Mouse (Mus musculus) hindbrain, embryonic 14.5 days (tissue): Measurements from ENCODE around the gene Unc50. TPM values are rescaled to one million over a fixed set of nuclear protein-coding genes. Genes with fewer than 3 reads are reported as not detected.

Source experiments
- ATAC-seq: fragments of 200-750 bp; cut with Nextera tagmentation; 2 replicates; pipeline ENCODE4 v1.8.0; 2017; ENCODE audit warnings: moderate number of reproducible peaks, mild to moderate bottlenecking, moderate TSS enrichment, moderate library complexity; ENCODE audit not compliant: low FRiP score
- DNase-seq: peaks from one replicate; pipeline ENCODE4 v3.0.0-alpha.2; 2015; ENCODE audit warnings: low spot score
- H3K27ac ChIP-seq: fragments of 300-500 bp; sonication (generic); 2 replicates; pipeline ENCODE4 v1.5.1; 2014; ENCODE audit warnings: mild to moderate bottlenecking, moderate library complexity
- H3K27me3 ChIP-seq: fragments of 300-500 bp; sonication (generic); 2 replicates; pipeline ENCODE4 v1.6.1; 2014; ENCODE audit warnings: mild to moderate bottlenecking, low read length, mixed read lengths; ENCODE audit not compliant: control insufficient read depth, insufficient read depth
- H3K36me3 ChIP-seq: fragments of 300-500 bp; sonication (generic); replicated peaks from 2 replicates; pipeline ENCODE4 v1.6.1; 2014; ENCODE audit not compliant: control insufficient read depth, insufficient read depth
- H3K4me1 ChIP-seq: fragments of 300-500 bp; sonication (generic); replicated peaks from 2 replicates; pipeline ENCODE4 v1.6.1; 2014; ENCODE audit warnings: antibody characterized with exemption, low read length, mixed read lengths; ENCODE audit not compliant: control insufficient read depth, insufficient read depth
- H3K4me2 ChIP-seq: fragments of 300-500 bp; sonication (generic); replicated peaks from 2 replicates; pipeline ENCODE4 v1.6.1; 2014; ENCODE audit warnings: mild to moderate bottlenecking, moderate library complexity
- H3K4me3 ChIP-seq: fragments of 300-500 bp; sonication (generic); replicated peaks from 2 replicates; pipeline ENCODE4 v1.5.1; 2014; ENCODE audit warnings: mild to moderate bottlenecking, low read length
- H3K9ac ChIP-seq: fragments of 300-500 bp; sonication (generic); 2 replicates; pipeline ENCODE4 v1.6.1; 2014
- H3K9me3 ChIP-seq: fragments of 300-500 bp; sonication (generic); 2 replicates; pipeline ENCODE4 v1.6.1; 2016; ENCODE audit warnings: low read length; ENCODE audit not compliant: control insufficient read depth
- WGBS: fragments of 180-500 bp; shearing (Covaris S2); extraction: QIAGEN DNeasy Blood & Tissue Kit; methylation state at CpG from one replicate; pipeline ENCODE4 v1.1.7; 2014; 5-methylcytosine and 5-hydroxymethylcytosine counted together
- polyA plus RNA-seq: library from polyadenylated mRNA; unstranded; fragments of >200 nt; fragmentation: Nextera tagmentation; extraction: Ambion mirVana; gene quantifications from 2 replicates; pipeline ENCODE4 v1.2.1, GENCODE M21; 2014

Unc50 gene
- polyA plus RNA-seq, 1 experiment from 2014 or later, result 126 TPM

DNA sequence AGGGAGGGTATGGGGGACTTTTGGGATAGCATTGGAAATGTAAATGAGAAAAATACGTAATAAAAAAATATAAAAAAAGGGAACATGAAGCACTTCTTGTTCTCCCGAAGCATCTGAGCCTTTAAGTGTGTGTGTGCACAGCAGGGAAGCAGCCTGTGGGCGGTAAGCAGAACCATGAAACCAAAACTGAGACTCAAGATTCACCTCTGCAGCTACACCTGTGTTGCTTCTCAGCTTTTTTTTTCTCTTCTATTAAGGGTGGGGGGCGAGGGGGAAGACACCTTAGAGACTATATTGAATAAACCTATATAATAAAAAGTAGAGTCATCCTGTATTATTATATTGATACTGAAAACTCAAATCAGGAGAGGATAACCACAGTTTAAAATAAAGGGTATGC, 37.9 kb downstream of the Unc50 start:
- Histone ChIP-seq H3K9me3 (no peaks in the 10 kb centered on the region), H3K36me3 (no peaks in the 10 kb centered on the region), H3K4me3 (no peak overlapping the region), H3K27ac (no peak overlapping the region), H3K9ac (no peak overlapping the region), H3K4me1 (no peaks in the 10 kb centered on the region), H3K4me2 (no peak overlapping the region), H3K27me3 (no peaks in the 10 kb centered on the region)
- DNase-seq (no peak), ATAC-seq (no peak)
- 80% methylated on average over 4 of the region's 4 CpGs for WGBS

DNA sequence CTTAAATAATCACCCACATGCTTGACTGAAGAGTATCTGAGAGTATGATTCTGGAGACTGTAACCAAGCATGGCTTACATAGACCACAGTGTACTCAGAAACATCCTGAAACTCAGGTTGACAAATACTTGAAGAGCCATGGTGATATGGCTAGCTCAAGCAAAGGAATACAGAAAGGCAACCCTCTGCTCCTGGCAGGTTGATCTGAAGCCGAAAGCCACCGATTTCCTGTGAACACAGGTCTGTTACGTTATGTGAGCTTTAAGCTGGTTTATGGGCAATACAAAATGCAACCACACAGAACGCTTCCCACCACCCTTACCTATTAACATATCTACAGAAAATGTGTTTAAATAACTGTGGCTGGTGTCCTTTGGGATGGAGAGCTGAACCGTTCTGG, 39.1 kb downstream of the Unc50 start:
- WGBS, result 94% methylated on average over 5 of the region's 5 CpGs
- H3K36me3 ChIP-seq, result no peaks in the 10 kb centered on the region
- H3K27me3 ChIP-seq, result no peaks in the 10 kb centered on the region
- ATAC-seq (no peak), DNase-seq (no peak)
- no peaks in the 10 kb centered on the region for H3K9me3 ChIP-seq
- H3K4me1 ChIP-seq, result no peaks in the 10 kb centered on the region
- H3K27ac ChIP-seq, result no peak overlapping the region
- no peak overlapping the region for H3K4me3 ChIP-seq
- no peak overlapping the region for H3K9ac ChIP-seq
- H3K4me2 ChIP-seq, result no peak overlapping the region

DNA sequence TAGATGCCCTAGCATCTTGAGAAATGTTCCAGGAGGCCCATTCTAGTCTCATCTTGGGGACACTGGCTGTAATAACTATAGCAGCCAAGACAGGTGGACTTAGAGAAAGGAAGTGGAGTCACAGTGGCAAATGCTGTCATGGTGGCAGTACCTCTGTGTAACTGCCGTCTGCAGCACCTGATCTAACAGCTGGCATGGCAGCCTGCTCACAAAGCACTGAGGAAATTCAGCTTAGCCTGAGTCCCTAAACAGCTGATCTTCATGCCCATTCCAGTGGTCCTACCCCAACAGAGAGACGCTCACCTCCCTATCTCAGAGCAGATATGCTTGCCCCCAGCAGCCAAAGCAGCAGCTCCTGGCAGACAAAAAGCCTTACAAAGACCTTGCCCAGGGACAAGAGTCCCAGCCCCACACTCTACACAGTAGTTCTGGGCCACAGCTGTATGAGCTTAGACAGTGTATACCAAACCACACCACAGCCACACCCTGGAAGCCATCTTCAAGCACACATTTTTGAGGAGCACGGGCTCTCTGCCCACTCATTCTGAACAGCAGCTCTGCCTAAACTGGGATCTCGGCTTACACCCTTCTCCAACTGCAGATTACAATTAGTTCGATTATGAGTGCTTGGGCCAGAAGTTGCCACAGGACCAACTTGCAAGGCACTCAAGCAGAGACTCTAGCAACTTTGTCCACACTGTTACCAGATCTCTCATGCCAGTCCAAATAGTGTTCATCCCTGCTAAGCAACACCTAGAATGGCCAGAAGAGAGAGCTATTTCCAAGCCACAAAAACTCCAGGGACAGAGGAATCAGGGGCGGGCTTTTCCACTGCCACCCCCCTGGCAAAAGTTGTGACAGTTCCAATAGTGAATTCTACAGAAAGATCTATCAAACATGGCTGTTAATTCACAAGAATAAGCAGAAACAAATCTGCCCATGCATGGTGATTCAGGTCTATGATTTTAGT, 41.5 kb downstream of the Unc50 start:
- no peak for DNase-seq
- no peak overlapping the region for H3K27ac ChIP-seq

DNA sequence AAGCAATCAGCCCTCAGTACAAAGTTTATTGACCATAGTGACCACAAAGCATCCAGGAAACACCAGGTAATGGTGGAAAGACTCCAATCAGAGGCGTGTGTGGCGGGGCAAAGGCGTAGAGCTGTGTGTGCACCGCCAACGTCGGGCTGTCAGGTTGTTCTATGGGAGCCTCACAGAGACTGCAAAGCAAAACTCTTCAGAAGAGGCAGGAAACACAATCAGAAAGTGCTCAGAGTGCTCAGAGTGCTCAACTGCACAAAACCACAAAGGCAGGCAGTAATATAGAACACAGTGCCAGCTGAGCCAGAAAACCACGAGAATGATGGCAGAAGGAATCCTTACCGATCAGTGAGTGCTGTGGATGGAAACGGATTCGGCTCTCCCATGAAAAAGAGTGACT, 43.3 kb downstream of the Unc50 start:
- no peak overlapping the region for H3K9ac ChIP-seq
- no peak for DNase-seq
- WGBS, result 87% methylated on average over 10 of the region's 10 CpGs
- no peaks in the 10 kb centered on the region for H3K4me1 ChIP-seq
- H3K36me3 ChIP-seq, result no peaks in the 10 kb centered on the region
- no peak for ATAC-seq
- H3K4me2 ChIP-seq, result no peak overlapping the region
- H3K9me3 ChIP-seq, result no peaks in the 10 kb centered on the region
- H3K27me3 ChIP-seq, result no peaks in the 10 kb centered on the region
- H3K27ac ChIP-seq, result no peak overlapping the region
- no peak overlapping the region for H3K4me3 ChIP-seq

More for the DNA sequence above, 41.5 kb downstream of the Unc50 start:
- Histone ChIP-seq H3K4me2 (no peak overlapping the region), H3K9me3 (no peaks in the 10 kb centered on the region), H3K4me3 (no peak overlapping the region), H3K9ac (no peak overlapping the region), H3K36me3 (no peaks in the 10 kb centered on the region), H3K27me3 (no peaks in the 10 kb centered on the region), H3K4me1 (no peaks in the 10 kb centered on the region)
- no peak for ATAC-seq
- 84% methylated on average over 6 of the region's 6 CpGs for WGBS

DNA sequence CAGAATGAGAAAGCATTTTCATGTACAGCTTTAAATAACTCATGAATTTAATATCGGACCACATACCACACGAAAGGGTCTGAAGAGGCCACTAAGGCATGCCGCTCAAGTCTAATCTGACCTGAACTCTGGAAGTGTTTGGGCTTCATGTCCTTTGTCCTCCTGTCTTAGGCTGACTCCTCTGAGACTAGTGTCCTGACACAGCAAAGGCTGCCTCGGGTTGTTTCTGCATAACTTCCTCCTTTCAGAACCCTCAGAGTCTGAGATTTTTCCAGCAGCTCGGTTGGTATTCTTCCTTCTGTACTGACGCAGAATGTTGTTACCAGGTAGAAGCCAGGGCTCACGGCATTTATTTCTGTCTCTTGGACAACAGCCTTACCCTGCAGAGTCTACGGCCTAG, 44.1 kb downstream of the Unc50 start:
- Histone ChIP-seq H3K4me2 (no peak overlapping the region), H3K27ac (no peak overlapping the region), H3K36me3 (no peaks in the 10 kb centered on the region), H3K27me3 (no peaks in the 10 kb centered on the region), H3K9ac (no peak overlapping the region), H3K4me1 (no peaks in the 10 kb centered on the region), H3K4me3 (no peak overlapping the region), H3K9me3 (no peaks in the 10 kb centered on the region)
- no peak for ATAC-seq
- DNase-seq, result no peak
- 79% methylated on average over 8 of the region's 8 CpGs for WGBS

DNA sequence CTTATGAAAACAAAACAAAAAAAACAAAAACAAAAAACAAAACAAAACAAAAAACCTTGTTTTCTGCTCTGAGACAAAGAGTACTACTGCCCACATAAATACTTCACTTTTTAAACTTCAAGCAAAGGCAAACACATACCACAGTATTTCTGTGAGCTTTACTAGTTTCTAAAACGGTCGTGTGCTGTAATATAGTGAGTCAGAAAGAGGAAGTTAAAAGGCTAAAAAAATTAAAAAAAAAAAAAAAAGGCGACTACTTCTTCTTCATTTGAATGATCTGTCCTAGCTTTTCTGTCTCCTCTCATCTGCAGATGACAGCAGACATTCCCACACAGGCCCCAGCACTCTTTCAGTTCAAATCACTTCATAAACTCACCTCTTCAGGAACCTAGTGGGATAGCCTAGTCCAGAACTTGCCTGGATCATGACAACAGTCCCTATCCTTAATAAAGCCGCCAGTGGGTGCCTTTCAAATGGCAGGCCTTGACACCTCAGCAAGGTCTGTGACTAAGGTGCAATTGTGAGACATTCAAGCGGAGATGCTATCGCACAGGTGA, 44.8 kb downstream of the Unc50 start:
- Histone ChIP-seq H3K27ac (no peak overlapping the region), H3K4me1 (no peaks in the 10 kb centered on the region), H3K9ac (no peak overlapping the region), H3K9me3 (no peaks in the 10 kb centered on the region), H3K4me2 (no peak overlapping the region), H3K36me3 (no peaks in the 10 kb centered on the region), H3K27me3 (no peaks in the 10 kb centered on the region), H3K4me3 (no peak overlapping the region)
- DNase-seq (no peak), ATAC-seq (no peak)
- 93% methylated on average over 6 of the region's 6 CpGs for WGBS

DNA sequence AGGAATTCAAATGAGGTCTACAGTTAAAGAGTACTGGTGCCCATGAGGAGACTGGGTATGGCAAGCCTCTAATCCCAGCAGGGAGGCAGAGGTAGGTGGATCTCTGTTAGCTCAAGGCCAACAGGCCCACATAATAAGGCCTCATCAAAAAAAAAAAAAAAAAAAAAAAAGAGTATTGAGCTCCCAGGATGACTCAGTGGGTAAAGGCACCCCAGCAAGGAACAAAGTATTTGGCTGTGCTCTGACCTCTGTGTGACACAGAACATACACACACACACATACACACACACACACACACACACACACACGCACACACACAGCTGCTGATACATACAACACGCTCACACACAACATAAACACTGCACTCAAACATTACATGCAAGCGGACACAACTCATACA, 45.4 kb downstream of the Unc50 start:
- no peak overlapping the region for H3K9ac ChIP-seq
- no peaks in the 10 kb centered on the region for H3K4me1 ChIP-seq
- DNase-seq, result no peak
- no peaks in the 10 kb centered on the region for H3K9me3 ChIP-seq
- H3K36me3 ChIP-seq, result no peaks in the 10 kb centered on the region
- H3K4me2 ChIP-seq, result no peak overlapping the region
- no peak overlapping the region for H3K27ac ChIP-seq
- no peak overlapping the region for H3K4me3 ChIP-seq
- no peaks in the 10 kb centered on the region for H3K27me3 ChIP-seq
- no peak for ATAC-seq
- 93% methylated on average over 3 of the region's 3 CpGs for WGBS

DNA sequence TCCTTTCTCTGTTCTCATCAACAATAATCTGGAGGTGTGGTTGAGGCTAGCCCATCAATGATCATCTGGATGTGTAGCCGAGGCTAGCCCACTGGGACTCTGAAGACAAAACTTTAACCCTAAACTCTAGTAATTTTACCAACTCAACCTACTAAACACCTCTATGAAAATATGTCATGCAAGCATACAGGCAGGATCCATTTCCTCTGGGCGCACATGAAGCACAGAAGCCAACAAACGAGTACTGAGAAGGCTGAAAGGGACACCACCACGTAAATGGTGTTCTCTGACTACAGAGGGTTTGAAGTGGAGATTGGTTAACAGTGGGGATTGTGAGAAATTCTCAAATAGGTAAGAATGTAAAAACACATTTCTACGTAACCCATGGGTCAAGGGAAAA, 47.3 kb downstream of the Unc50 start:
- no peaks in the 10 kb centered on the region for H3K36me3 ChIP-seq
- no peak overlapping the region for H3K4me2 ChIP-seq
- no peaks in the 10 kb centered on the region for H3K4me1 ChIP-seq
- no peak for ATAC-seq
- no peak overlapping the region for H3K4me3 ChIP-seq
- H3K27me3 ChIP-seq, result no peaks in the 10 kb centered on the region
- DNase-seq, result no peak
- H3K9me3 ChIP-seq, result no peaks in the 10 kb centered on the region
- H3K27ac ChIP-seq, result no peak overlapping the region
- H3K9ac ChIP-seq, result no peak overlapping the region
- 94% methylated on average over 5 of the region's 5 CpGs for WGBS

DNA sequence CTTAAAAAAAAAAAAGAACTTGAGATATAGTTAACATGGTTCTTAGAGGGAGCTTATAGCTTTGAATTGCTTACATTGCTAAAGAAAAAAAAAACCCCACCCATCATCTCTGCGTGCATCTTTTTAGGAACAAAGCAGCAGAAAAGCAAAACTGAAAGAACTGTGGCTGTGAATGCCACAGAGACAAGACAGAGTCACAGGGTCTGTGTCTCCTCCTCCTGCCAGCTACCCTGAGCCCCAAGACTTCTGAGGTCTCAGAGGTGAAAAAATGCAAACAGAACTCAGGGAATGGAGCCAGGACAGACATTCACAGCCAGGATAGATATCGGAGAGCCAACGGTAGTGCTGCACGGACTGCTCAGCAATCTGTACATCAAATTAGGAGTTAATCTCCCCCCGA, 48.0 kb downstream of the Unc50 start:
- WGBS, result 74% methylated on average over 5 of the region's 5 CpGs
- H3K4me3 ChIP-seq, result no peak overlapping the region
- no peak overlapping the region for H3K4me2 ChIP-seq
- DNase-seq (no peak), ATAC-seq (no peak)
- H3K27me3 ChIP-seq, result no peaks in the 10 kb centered on the region
- no peak overlapping the region for H3K9ac ChIP-seq
- no peaks in the 10 kb centered on the region for H3K9me3 ChIP-seq
- H3K36me3 ChIP-seq, result no peaks in the 10 kb centered on the region
- H3K27ac ChIP-seq, result no peak overlapping the region
- H3K4me1 ChIP-seq, result no peaks in the 10 kb centered on the region
